Mouse (Mus musculus): ENCODE data around the gene Pde8b.
"Not testable (repeated sequence)": the region's sequence is repeated elsewhere in the genome, so short reads cannot be mapped to it uniquely, and the experiment has no call there.

DNA sequence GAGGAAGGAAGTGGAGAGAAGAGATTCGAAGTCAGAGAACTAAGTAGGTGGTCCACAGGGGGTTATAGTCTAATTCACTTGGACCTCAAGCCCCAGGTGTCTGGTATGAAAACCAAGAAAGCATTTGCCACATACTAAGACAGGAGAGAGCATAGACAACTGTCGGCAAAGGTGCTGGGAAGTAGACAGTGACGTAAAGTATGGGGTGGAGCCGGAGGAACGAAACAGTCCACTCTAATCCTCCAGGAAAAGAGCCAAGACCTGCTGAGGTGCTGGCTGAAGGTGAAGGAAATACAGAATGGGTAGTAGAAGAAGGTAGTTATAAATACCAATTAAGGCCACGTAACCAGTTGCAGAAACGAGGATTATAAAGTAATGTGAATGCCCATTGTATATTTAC lies 42.8 kb downstream of the Pde8b start:
- TF ChIP-seq CTCF (IDR thresholded peaks at IDR 0.05; ENCODE audit: low read depth, low read length); POLR2A (IDR thresholded peaks at IDR 0.05; ENCODE audit: insufficient read depth, low read length); EP300 (IDR thresholded peaks at IDR 0.05; ENCODE audit: insufficient read depth, low read depth, low read length): not testable (repeated sequence)

Measured in ES-Bruce4 (cell line).